Mouse (Mus musculus): Measurements from ENCODE around the gene Nlrc3.

Gene Nlrc3

DNA sequence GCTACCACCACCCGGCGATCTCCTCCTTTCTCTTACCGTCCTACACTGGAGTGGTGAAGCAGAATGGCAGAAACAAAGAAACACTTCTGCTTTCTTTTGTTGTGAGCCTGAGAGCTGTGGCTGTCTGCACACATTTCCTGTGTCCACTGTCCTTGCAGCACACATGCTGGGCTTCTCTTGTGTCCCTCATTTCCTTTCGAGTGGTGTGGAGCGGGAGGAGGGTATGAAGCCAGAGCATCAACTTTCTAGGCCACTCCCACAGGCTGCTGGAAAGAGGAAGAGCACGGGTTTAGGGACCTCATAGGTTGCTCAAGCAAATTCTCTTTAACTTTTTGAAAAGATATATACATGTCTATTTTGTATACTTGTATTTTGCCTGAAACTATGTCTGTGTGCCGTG is 47.3 kb downstream of the Nlrc3 start:
- peak; percentile 77 for DNase-seq (ENCODE audit: low read depth)

DNA sequence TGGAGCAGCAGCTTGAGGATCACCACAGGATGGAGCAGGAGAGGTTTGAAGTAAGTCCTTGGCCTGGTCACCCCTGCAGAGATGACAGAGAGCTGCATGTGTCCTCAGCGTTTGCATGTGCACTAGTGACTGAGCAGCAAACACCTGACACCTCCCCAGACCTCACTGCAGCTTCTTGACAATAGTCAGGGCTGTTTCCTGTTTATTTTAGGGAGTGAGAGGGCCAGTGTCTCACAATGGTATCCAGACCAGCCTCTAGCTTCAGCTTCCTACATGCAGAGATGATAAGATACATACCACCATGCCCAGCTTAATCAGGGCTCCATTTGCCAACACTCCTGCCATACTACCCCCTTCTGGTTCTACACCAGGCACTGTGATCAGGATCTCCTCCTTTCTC is 47.9 kb downstream of the Nlrc3 start:
- no peak for DNase-seq (ENCODE audit: low read depth)

- peak; percentile 24 for DNase-seq (ENCODE audit: low read depth)
Measured at GRCm38 (mm10) chr16:3923966-3924365, 52.5 kb downstream of the Nlrc3 start.

DNA sequence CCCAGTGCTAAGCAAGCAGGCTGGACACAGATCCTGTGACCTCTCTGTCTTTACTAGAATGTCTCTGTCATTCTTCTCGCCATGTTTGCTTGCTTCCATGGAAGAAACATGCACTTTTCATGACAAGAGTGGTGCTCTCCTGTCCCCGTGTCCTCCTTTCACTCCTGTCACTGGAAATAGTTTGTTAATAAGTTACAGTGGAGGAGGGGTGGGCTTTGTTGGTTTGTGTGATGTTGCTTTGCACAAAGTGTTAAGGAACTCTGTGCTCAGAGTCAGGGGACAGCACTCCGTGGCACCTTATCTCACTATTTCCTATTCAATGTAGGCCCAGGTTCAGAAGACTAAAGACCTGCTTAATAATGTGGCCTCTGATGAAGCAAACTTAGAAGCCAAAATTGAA is 52.9 kb downstream of the Nlrc3 start:
- no peak for DNase-seq (ENCODE audit: low read depth)

GRCm38 (mm10) chr16:3920756-3921155 is 55.7 kb downstream of the Nlrc3 start:
- DNase-seq (ENCODE audit: low read depth) = peak; percentile 32

GRCm38 (mm10) chr16:3909118-3909517 is 67.3 kb downstream of the Nlrc3 start:
- no peak for DNase-seq (ENCODE audit: low read depth)

DNA sequence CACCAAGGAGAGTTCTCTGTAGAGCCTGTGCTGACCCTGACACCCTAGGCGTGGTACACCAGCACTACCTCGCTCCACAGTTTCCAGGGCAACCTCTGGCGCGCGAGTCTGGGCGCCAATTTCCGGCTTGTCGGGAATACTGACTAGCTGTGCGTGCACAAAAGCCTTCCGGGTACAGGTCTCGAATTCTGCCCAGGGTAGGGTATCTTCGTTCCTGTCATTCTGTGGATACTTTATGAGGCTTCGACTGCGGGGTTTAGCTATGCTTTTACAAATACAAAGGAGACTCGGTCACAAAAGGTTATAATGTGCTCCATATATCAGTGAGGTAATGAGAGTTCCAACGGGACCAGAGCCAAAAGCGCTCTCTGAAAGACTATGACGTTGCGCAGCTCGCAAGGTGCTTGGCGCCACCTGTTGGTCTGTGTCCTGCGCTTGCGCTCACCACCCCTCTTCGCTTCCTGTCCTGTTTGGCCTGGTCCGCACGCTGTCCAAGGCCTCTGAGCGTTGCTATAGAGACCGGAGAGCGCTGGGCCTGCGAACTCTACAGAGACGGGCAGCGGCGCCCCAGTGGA is 67.8 kb downstream of the Nlrc3 start, which contains the start of the genes 1700037C18Rik and Cluap1:
Gene 1700037C18Rik, minus strand, starts transcription at position 153 of the 575 bp plus-strand sequence.
Gene Cluap1, plus strand, starts transcription at position 265 of the 575 bp plus-strand sequence.
- peak; percentile 97 for DNase-seq (ENCODE audit: low read depth)

DNA sequence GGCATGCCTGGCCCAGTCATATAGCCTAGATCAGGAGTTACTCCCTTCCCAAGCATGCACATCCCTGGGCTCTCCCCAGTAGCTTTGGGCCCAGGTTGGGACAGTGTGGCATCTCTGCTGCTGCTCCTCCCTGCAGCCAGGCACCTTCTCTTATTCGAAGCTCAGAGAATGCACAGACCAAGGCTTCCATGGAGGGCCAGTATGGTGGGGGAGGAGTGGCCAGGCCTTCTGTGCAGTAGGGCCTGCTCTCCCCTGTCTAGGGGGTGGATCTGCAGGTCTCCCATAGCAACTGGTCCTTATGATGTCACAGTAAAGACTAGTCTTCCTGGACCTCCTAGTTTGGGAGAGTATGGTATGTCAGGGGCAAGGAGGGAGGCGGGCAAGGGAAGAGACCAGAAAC is 69.0 kb downstream of the Nlrc3 start:
- DNase-seq (ENCODE audit: low read depth) = no peak

GRCm38 (mm10) chr16:3896553-3896952 is 79.9 kb downstream of the Nlrc3 start:
- no peak for DNase-seq (ENCODE audit: low read depth)

GRCm38 (mm10) chr16:3896046-3896445 is 80.4 kb downstream of the Nlrc3 start:
- DNase-seq (ENCODE audit: low read depth) = no peak

GRCm38 (mm10) chr16:3895173-3895792 is 81.1 kb downstream of the Nlrc3 start:
- peak; percentile 92 for DNase-seq (ENCODE audit: low read depth)
